Mouse (Mus musculus) midbrain, embryonic 15.5 days (tissue): Measurements from ENCODE around the gene Rgs5. TPM values are rescaled to one million over a fixed set of nuclear protein-coding genes. Genes with fewer than 3 reads are reported as not detected.

ENCODE experiments used
- ATAC-seq: fragments of 200-750 bp; cut with Nextera tagmentation; replicated peaks from 2 replicates; pipeline ENCODE4 v1.8.0; 2017; ENCODE audit warnings: moderate TSS enrichment
- H3K27ac ChIP-seq: fragments of 300-500 bp; sonication (generic); 2 replicates; pipeline ENCODE4 v1.5.1; 2015; ENCODE audit warnings: mild to moderate bottlenecking, inconsistent platforms
- H3K27me3 ChIP-seq: fragments of 300-500 bp; sonication (generic); replicated peaks from 2 replicates; pipeline ENCODE4 v1.6.1; 2015; ENCODE audit warnings: inconsistent platforms
- H3K36me3 ChIP-seq: fragments of 300-500 bp; sonication (generic); replicated peaks from 2 replicates; pipeline ENCODE4 v1.6.1; 2015; ENCODE audit warnings: inconsistent platforms
- H3K4me1 ChIP-seq: fragments of 300-500 bp; sonication (generic); 2 replicates; pipeline ENCODE4 v1.6.1; 2015; ENCODE audit warnings: inconsistent platforms
- H3K4me2 ChIP-seq: fragments of 300-500 bp; sonication (generic); 2 replicates; pipeline ENCODE4 v1.6.1; 2015; ENCODE audit warnings: inconsistent platforms, mild to moderate bottlenecking, moderate library complexity
- H3K4me3 ChIP-seq: fragments of 300-500 bp; sonication (generic); 2 replicates; pipeline ENCODE4 v1.5.1; 2015; ENCODE audit warnings: mild to moderate bottlenecking, inconsistent platforms
- H3K9ac ChIP-seq: fragments of 300-500 bp; sonication (generic); 2 replicates; pipeline ENCODE4 v1.6.1; 2015; ENCODE audit warnings: mild to moderate bottlenecking, inconsistent platforms
- H3K9me3 ChIP-seq: fragments of 300-500 bp; sonication (generic); 2 replicates; pipeline ENCODE4 v1.6.1; 2016; ENCODE audit warnings: inconsistent platforms
- WGBS: fragments of 180-500 bp; shearing (Covaris S2); methylation state at CpG from one replicate; pipeline ENCODE4 v1.1.7; 2015; ENCODE audit warnings: mixed read lengths; 5-methylcytosine and 5-hydroxymethylcytosine counted together
- polyA plus RNA-seq: library from polyadenylated mRNA; unstranded; fragments of >200 nt; fragmentation: Nextera tagmentation; extraction: Ambion mirVana; gene quantifications from 2 replicates; pipeline ENCODE4 v1.2.1, GENCODE M21; 2015

Rgs5 gene
- polyA plus RNA-seq, 1 experiment from 2014 or later = 17.1 TPM

DNA sequence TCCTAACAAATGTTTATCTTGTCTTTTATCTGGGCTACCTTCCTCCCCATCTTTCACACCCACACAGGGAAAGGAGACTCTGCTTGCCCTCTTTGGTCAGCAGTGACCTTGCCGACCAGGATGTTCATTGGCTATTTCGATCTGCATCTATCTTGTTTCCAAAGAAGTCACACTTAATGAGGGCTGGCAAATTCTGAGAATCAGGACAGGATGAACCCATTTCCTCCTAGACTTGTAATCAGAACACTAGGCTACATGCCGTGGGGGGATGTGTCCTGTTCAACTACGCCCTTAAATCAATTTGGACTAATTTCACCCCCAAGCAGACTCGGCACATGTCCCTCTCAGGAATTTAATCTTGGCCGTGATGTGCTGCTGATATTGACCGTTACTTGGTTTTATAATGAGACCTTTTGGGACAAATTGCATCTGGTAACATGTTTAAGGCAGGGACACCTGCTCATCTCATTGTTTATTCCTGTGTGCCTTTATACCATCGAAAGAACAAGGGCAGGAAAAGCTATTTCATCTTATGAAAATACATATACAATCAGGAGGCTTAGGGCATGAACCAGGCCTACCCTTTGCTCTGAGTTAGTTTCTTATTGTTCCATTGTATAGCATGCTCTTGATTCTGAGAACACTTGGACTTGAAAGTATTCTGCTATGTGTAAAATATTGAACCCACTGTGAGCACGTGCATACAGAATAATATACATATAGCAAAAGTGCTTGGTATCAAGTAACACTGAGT, 25.3 kb downstream of the Rgs5 start:
- Histone ChIP-seq H3K4me1 (no peaks in the 10 kb centered on the region), H3K27me3 (no peaks in the 10 kb centered on the region), H3K9ac (no peak overlapping the region), H3K9me3 (no peaks in the 10 kb centered on the region), H3K36me3 (no peaks in the 10 kb centered on the region), H3K4me3 (no peak overlapping the region), H3K27ac (no peak overlapping the region), H3K4me2 (no peak overlapping the region)
- no peak for ATAC-seq
- 77% methylated on average over 9 of the region's 9 CpGs for WGBS

DNA sequence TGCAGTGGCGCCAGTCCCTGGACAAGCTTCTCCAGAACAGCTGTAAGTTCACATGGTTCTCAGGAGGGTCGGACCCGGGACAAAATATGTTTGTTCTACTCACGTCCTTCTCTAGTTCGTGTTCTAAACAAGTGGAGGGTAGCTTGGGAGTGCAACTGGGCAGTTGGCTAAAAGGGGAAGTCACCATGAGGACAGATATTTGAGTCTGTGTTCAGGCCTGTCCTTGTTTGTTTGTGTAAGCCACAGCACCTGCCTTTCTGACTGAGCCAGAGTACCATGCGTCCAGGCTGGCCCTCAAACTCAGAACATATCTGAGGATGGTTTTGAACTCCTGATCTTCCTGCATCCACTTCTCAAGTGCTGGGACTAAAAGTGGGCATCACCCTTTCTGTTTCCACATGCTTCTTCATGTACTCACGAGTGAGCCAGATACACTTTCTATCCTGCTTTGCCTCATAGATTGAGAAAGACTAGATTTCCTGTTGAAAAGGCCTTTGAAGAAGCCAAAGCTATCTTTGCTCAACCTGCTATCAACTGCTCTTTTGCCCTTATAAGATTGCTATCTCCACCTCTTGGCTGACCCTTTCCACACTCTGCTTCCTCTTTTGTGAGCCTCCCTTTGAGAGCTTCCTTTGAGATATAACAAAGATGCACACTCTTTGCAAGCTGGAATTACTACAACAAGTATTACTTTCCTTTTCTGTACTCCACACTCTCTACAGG, 27.6 kb downstream of the Rgs5 start:
- 89% methylated on average over 7 of the region's 7 CpGs for WGBS
- Histone ChIP-seq H3K36me3 (no peaks in the 10 kb centered on the region), H3K27me3 (no peaks in the 10 kb centered on the region), H3K4me1 (no peaks in the 10 kb centered on the region), H3K9ac (no peak overlapping the region), H3K27ac (no peak overlapping the region), H3K9me3 (no peaks in the 10 kb centered on the region), H3K4me3 (no peak overlapping the region), H3K4me2 (no peak overlapping the region)
- no peak for ATAC-seq

DNA sequence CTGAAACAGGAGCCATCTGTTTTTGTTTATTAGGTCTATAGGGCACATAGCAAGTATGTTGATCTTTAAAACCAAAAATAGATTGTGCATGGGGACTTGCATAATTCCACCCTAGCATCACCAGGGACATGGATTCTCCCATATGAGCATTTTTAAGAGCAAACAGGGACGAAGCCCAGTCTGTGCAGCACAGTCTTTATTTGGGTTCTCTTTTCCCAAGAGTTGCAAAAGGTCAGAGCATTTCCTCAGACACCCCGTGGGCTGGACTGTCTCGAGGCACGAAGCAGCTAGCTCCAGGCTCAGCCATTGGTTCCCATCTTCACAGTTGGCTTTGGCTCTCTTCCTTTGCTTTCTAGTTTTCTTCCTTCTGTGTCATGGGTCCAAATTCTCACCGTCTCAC, 30.0 kb downstream of the Rgs5 start:
- H3K27me3 ChIP-seq = no peaks in the 10 kb centered on the region
- no peak overlapping the region for H3K27ac ChIP-seq
- ATAC-seq = no peak
- no peaks in the 10 kb centered on the region for H3K9me3 ChIP-seq
- H3K4me2 ChIP-seq = no peak overlapping the region
- no peak overlapping the region for H3K9ac ChIP-seq
- 84% methylated on average over 5 of the region's 5 CpGs for WGBS
- no peaks in the 10 kb centered on the region for H3K36me3 ChIP-seq
- H3K4me1 ChIP-seq = no peaks in the 10 kb centered on the region
- H3K4me3 ChIP-seq = no peak overlapping the region

DNA sequence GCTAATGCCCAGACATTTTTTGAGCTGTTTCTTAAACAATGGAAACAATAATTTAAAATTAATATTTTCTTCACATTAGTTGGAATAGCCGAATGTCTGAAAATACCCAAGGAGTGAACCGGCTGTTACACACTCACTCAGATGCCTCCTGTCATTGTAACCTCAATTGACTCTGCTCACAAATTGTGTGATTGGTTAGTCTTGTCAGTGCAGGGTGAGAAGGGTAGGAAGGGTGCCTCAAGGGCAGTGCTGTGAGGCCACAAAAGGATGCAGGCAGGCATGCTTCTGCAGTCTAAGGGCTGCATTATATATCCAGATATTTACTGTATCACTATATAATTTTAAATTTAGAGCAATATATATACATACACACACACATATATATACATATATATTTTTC, 37.7 kb downstream of the Rgs5 start:
- Histone ChIP-seq H3K27me3 (no peaks in the 10 kb centered on the region), H3K4me1 (peaks cover 7% of the 10 kb centered on the region), H3K9me3 (no peaks in the 10 kb centered on the region), H3K36me3 (no peaks in the 10 kb centered on the region), H3K27ac (no peak overlapping the region), H3K4me3 (no peak overlapping the region), H3K9ac (no peak overlapping the region), H3K4me2 (no peak overlapping the region)
- ATAC-seq = 0 out of 2 replicates have a peak, but pooled peaks have one; percentile 30
- WGBS = 57% methylated on average over 2 of the region's 2 CpGs

DNA sequence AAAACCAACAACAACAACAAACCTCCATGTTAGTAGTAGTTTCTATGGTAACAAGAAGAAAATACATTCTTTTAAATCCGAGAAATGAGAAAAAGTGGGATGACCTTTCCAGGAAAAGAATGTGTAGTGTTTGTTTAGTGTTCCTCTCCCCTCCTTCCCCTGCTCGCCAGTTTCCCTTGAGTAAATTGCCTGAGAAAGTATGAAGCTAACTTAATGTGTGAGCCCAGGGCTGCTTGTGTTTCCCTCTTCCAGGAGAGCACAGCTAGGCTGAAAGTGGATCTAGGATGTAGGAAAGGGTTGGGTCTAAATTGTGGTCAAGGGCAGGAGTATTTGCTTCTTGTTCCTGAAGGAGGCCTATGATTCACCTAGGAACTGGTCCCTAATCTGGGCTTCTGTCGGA, 38.2 kb downstream of the Rgs5 start:
- H3K27ac ChIP-seq = no peak overlapping the region
- H3K27me3 ChIP-seq = no peaks in the 10 kb centered on the region
- H3K9ac ChIP-seq = no peak overlapping the region
- no peak overlapping the region for H3K4me3 ChIP-seq
- no peaks in the 10 kb centered on the region for H3K9me3 ChIP-seq
- no peaks in the 10 kb centered on the region for H3K36me3 ChIP-seq
- 65% methylated on average over 3 of the region's 3 CpGs for WGBS
- ATAC-seq = no peak
- H3K4me1 ChIP-seq = peaks cover 7% of the 10 kb centered on the region
- H3K4me2 ChIP-seq = no peak overlapping the region

DNA sequence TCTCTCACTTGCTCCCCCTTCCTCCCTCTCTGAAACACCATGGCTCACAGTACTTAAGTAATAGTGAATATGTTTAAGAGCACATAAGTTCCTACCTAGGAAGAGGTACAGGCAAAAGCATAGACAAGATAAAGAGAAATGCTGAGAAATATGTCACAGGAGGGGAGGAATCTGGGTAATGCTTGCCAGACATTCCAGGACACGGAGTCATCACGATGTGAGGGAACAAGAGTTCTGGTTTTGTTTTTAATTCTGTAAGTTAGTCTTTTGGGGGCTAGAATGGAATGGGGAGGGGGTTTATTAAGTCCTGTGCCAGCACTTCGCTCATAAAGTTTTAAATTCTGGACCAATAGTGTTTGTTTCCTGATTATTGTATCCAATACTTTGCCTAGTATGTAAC, 40.1 kb downstream of the Rgs5 start:
- no peak for ATAC-seq
- Histone ChIP-seq H3K9ac (no peak overlapping the region), H3K4me1 (peaks cover 7% of the 10 kb centered on the region), H3K36me3 (no peaks in the 10 kb centered on the region), H3K4me2 (no peak overlapping the region), H3K9me3 (no peaks in the 10 kb centered on the region), H3K27me3 (no peaks in the 10 kb centered on the region), H3K4me3 (no peak overlapping the region), H3K27ac (no peak overlapping the region)
- 90% methylated on average over 3 of the region's 3 CpGs for WGBS

DNA sequence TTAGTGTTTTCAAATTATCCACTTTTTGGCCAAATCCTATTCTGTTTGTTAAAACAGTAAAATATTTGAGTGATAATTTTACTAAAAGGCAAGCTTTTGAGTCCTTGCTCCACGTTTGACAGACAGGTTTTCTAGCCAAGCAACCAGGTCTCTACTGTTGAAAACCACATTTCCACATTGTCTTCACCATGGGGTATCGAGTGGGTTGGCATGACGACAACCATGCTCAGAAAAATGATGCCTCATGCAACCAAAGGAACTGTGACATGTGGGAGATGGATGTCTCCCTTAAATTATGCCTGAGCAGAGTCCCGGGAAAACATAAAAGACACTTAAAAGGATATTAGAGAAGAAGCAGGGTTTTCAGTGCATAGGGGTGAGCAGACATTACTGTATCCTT, 41.9 kb downstream of the Rgs5 start:
- Histone ChIP-seq H3K4me1 (peaks cover 7% of the 10 kb centered on the region), H3K4me3 (no peak overlapping the region), H3K9me3 (no peaks in the 10 kb centered on the region), H3K9ac (no peak overlapping the region), H3K27ac (no peak overlapping the region), H3K36me3 (no peaks in the 10 kb centered on the region), H3K4me2 (no peak overlapping the region), H3K27me3 (no peaks in the 10 kb centered on the region)
- ATAC-seq = no peak
- 77% methylated on average over 4 of the region's 4 CpGs for WGBS

DNA sequence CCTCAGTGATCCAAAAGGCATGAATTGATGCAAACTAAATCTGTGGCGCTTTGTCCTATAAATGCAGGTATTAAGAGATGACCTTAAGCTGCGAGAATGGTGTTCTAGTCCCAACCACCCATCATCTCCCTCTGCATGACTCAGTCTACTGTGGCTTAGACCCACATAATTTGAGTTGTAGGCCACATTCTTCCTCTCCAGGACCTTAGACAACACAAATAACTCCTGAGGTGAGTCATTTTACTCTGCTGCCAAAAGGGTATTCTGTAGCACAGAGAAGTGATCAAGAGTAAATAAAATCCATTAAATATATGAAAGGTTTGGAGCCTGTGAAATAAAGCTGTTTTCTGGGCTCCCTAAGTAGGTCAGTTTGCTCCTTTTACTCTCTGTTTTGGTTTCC, 43.9 kb downstream of the Rgs5 start:
- H3K9ac ChIP-seq = no peak overlapping the region
- H3K27me3 ChIP-seq = no peaks in the 10 kb centered on the region
- 84% methylated on average over 2 of the region's 2 CpGs for WGBS
- no peak overlapping the region for H3K27ac ChIP-seq
- ATAC-seq = no peak
- H3K4me2 ChIP-seq = no peak overlapping the region
- no peak overlapping the region for H3K4me3 ChIP-seq
- H3K36me3 ChIP-seq = no peaks in the 10 kb centered on the region
- no peaks in the 10 kb centered on the region for H3K4me1 ChIP-seq
- no peaks in the 10 kb centered on the region for H3K9me3 ChIP-seq

DNA sequence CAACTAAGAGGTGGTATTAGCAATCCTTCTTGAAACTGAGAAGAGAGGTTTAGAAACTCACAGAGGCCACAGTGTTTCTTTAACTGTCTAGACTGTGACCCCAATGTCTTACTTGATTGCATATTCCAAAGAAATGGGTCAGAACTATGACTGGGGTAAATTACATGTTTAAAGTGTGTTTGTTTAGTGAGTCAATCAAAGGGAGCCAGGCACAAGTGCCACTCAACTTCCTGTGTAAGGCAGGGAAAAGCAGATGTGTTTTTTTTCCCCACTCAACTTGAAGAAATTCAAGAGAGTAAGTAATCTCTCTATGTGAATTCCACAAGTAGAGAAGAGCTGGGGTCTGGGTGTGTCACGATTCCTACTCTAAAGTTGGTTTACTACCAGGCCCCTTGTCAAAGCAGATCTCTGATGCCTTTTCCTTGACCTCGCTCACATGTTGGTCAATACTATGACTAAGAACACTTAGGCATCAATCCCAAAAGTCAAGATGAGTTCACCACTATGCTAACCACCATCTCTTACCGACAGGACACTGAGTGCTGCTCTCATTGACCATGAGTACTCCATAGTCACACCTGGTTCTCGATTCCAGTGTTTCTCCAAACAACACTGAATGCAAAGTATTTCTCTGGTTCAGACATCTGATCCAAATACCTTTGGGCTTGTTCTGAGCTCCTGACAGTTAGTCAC, 49.2 kb downstream of the Rgs5 start:
- Histone ChIP-seq H3K36me3 (no peaks in the 10 kb centered on the region), H3K4me3 (no peak overlapping the region), H3K27ac (no peak overlapping the region), H3K9ac (no peak overlapping the region), H3K9me3 (no peaks in the 10 kb centered on the region), H3K27me3 (no peaks in the 10 kb centered on the region), H3K4me1 (no peaks in the 10 kb centered on the region), H3K4me2 (no peak overlapping the region)
- no peak for ATAC-seq
- WGBS = 84% methylated on average over 4 of the region's 4 CpGs

DNA sequence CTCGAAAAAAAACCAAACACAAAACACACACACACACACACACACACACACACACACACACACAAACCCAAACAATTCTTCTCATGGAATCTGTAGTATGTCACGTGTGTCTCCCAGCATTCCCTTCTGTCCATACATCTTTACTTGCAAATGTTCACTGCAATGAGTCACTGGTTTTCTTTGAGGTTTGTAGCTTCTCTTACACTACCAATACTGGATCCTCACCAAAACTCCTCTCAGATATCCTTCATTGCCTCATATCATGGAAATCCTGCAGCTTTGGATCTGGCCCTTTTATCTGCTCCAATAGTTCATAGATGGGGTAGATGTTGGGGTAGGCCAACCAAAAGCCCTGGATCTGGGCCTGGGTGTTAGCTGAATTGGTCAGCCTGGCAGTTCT, 66.5 kb downstream of the Rgs5 start:
- Histone ChIP-seq H3K36me3 (no peaks in the 10 kb centered on the region), H3K27me3 (no peaks in the 10 kb centered on the region), H3K27ac (no peak overlapping the region), H3K4me2 (no peak overlapping the region), H3K9me3 (no peaks in the 10 kb centered on the region), H3K9ac (no peak overlapping the region), H3K4me1 (no peaks in the 10 kb centered on the region), H3K4me3 (no peak overlapping the region)
- no peak for ATAC-seq
- 61% methylated on average over 2 of the region's 2 CpGs for WGBS

DNA sequence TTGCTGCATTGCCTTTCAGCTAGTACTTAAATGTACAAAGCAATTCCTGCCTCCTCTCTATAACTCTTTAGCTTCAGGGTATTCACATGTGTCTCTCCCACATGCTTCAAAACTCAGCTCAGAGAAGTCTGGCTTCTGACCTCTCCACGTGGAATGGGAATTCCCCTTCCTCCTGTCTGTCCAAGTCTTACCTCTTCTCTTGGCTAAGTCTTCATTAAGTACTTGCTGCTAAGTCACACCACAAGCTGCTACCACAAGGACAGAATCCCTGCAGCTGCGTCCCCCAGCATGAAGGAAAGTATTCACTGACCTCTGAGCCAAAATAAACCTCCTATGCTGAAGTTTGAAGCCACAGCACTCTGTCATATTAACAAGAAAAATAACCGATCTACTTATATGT, 71.0 kb downstream of the Rgs5 start:
- H3K27me3 ChIP-seq = no peaks in the 10 kb centered on the region
- 77% methylated on average over 3 of the region's 3 CpGs for WGBS
- no peak for ATAC-seq
- no peak overlapping the region for H3K27ac ChIP-seq
- H3K9ac ChIP-seq = no peak overlapping the region
- H3K36me3 ChIP-seq = no peaks in the 10 kb centered on the region
- H3K4me1 ChIP-seq = no peaks in the 10 kb centered on the region
- no peaks in the 10 kb centered on the region for H3K9me3 ChIP-seq
- H3K4me2 ChIP-seq = no peak overlapping the region
- H3K4me3 ChIP-seq = no peak overlapping the region

DNA sequence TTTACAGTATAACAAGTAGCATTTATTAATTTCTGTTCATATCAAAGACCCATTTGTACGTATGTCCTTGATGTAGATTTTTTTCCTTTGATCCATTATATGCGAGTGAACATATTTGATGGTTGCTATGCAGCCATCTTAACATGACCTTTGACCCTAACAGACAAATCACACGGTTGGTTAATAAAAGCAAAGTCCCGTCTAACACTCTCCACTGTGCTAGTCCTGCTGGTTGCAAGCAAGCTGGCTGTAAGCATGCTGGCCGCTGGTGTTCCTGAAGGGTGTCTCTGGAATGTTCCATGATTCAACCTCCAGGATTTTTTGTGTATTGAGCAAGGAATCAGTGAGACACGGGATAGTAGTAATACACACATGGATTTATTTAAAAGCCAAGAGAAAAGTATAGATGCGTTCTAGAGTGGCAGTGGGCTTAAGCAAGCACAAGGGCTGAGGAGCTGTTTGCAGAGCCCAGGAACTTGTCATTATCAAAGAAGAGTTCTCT, 75.3 kb downstream of the Rgs5 start:
- WGBS = 49% methylated on average over 7 of the region's 7 CpGs
- no peaks in the 10 kb centered on the region for H3K4me1 ChIP-seq

More for the DNA sequence above, 75.3 kb downstream of the Rgs5 start:
- H3K4me2 ChIP-seq = no peak overlapping the region
- no peaks in the 10 kb centered on the region for H3K9me3 ChIP-seq
- no peak overlapping the region for H3K9ac ChIP-seq
- H3K36me3 ChIP-seq = no peaks in the 10 kb centered on the region
- no peaks in the 10 kb centered on the region for H3K27me3 ChIP-seq
- H3K27ac ChIP-seq = no peak overlapping the region
- ATAC-seq = no peak
- H3K4me3 ChIP-seq = no peak overlapping the region
